Mouse (Mus musculus) midbrain, embryonic 14.5 days (tissue): ENCODE measurements around the gene Dnm3. TPM values are rescaled to one million over a fixed set of nuclear protein-coding genes. Genes with fewer than 3 reads are reported as not detected.
A peak's percentile ranks its signal among the peaks of the same experiment; 100 is the strongest.

Experiments used
- ATAC-seq: fragments of 200-750 bp; cut with Nextera tagmentation; 2 replicates; pipeline ENCODE4 v1.8.0; 2017; ENCODE audit warnings: moderate number of reproducible peaks, moderate library complexity; ENCODE audit not compliant: low FRiP score, low TSS enrichment
- DNase-seq: peaks from one replicate; pipeline ENCODE4 v3.0.0-alpha.2; 2015
- H3K27ac ChIP-seq: fragments of 300-500 bp; sonication (generic); replicated peaks from 2 replicates; pipeline ENCODE4 v1.5.1; 2014; ENCODE audit warnings: mild to moderate bottlenecking, low read depth, low read length, moderate library complexity
- H3K27me3 ChIP-seq: fragments of 300-500 bp; sonication (generic); 2 replicates; pipeline ENCODE4 v1.6.1; 2014; ENCODE audit warnings: low read length, control low read depth, mixed read lengths; ENCODE audit not compliant: control insufficient read depth, insufficient read depth
- H3K36me3 ChIP-seq: fragments of 300-500 bp; sonication (generic); 2 replicates; pipeline ENCODE4 v1.6.1; 2014; ENCODE audit warnings: low read length, control low read depth; ENCODE audit not compliant: control insufficient read depth, insufficient read depth
- H3K4me1 ChIP-seq: fragments of 300-500 bp; sonication (generic); 2 replicates; pipeline ENCODE4 v1.6.1; 2014; ENCODE audit warnings: mild to moderate bottlenecking, antibody characterized with exemption, low read length, control low read depth; ENCODE audit not compliant: control insufficient read depth, insufficient read depth
- H3K4me2 ChIP-seq: fragments of 300-500 bp; sonication (generic); 2 replicates; pipeline ENCODE4 v1.6.1; 2014; ENCODE audit warnings: mild to moderate bottlenecking, low read length, moderate library complexity
- H3K4me3 ChIP-seq: fragments of 300-500 bp; sonication (generic); replicated peaks from 2 replicates; pipeline ENCODE4 v1.5.1; 2014; ENCODE audit warnings: low read depth, low read length
- H3K9ac ChIP-seq: fragments of 300-500 bp; sonication (generic); replicated peaks from 2 replicates; pipeline ENCODE4 v1.6.1; 2014; ENCODE audit warnings: mild to moderate bottlenecking, low read length, moderate library complexity
- H3K9me3 ChIP-seq: fragments of 300-500 bp; sonication (generic); 2 replicates; pipeline ENCODE4 v1.6.1; 2016; ENCODE audit warnings: low read length, control low read depth, mixed read lengths; ENCODE audit not compliant: control insufficient read depth
- WGBS: fragments of 180-500 bp; shearing (Covaris S2); extraction: QIAGEN DNeasy Blood & Tissue Kit; methylation state at CpG from one replicate; pipeline ENCODE4 v1.1.7; 2014; 5-methylcytosine and 5-hydroxymethylcytosine counted together
- polyA plus RNA-seq: library from polyadenylated mRNA; unstranded; fragments of >200 nt; fragmentation: Nextera tagmentation; extraction: Ambion mirVana; gene quantifications from 2 replicates; pipeline ENCODE4 v1.2.1, GENCODE M21; 2014

Gene Dnm3
- polyA plus RNA-seq, 1 experiment from 2014 or later = 62.0 TPM

DNA sequence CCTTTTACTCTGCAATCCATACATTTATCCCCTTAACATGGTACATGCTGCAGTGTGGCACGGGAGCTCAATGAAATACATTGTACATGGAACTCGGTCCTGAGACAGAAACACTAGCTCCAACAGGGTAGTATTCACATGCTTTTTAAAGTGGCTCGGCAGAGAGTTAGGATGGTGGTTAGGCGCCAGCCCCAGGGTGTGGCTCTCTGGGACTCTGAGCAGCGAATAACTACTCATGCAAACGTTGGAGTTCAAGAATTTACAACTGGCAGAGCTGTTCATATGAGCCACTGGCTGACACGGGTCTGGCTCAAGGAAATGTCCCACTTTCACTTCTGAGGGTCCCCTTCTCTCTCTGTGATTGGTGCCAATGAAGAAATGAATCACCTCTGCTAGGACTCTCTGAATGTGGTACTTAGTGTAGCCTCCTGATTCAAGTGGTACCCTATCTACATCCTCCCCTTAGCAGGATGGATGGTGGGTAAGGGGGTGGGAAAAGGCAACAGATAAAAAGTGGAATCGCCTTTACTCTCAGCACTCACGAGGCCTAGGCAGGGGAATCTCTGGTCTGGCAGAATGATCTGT, 438.7 kb downstream of the Dnm3 start:
- Histone ChIP-seq H3K4me2 (no peak overlapping the region), H3K4me3 (no peak overlapping the region), H3K27me3 (no peaks in the 10 kb centered on the region), H3K9me3 (no peaks in the 10 kb centered on the region), H3K4me1 (peaks cover 6% of the 10 kb centered on the region; the same call in 1 of the 2 replicates), H3K36me3 (no peaks in the 10 kb centered on the region), H3K9ac (no peak overlapping the region), H3K27ac (no peak overlapping the region)
- ATAC-seq = no peak
- 82% methylated on average over 9 of the region's 9 CpGs for WGBS
- DNase-seq = no peak

- H3K27ac ChIP-seq = no peak overlapping the region
- no peak overlapping the region for H3K9ac ChIP-seq
- no peak for DNase-seq
- no peaks in the 10 kb centered on the region for H3K27me3 ChIP-seq
- WGBS = 85% methylated on average over 5 of the region's 5 CpGs
- no peak overlapping the region for H3K4me3 ChIP-seq
- no peak for ATAC-seq
- no peak overlapping the region for H3K4me2 ChIP-seq
- no peaks in the 10 kb centered on the region for H3K9me3 ChIP-seq
- no peaks in the 10 kb centered on the region for H3K36me3 ChIP-seq
- peaks cover 6% of the 10 kb centered on the region; the same call in 1 of the 2 replicates for H3K4me1 ChIP-seq
Measured at GRCm38 (mm10) chr1:162038431-162038830, 439.4 kb downstream of the Dnm3 start.

DNA sequence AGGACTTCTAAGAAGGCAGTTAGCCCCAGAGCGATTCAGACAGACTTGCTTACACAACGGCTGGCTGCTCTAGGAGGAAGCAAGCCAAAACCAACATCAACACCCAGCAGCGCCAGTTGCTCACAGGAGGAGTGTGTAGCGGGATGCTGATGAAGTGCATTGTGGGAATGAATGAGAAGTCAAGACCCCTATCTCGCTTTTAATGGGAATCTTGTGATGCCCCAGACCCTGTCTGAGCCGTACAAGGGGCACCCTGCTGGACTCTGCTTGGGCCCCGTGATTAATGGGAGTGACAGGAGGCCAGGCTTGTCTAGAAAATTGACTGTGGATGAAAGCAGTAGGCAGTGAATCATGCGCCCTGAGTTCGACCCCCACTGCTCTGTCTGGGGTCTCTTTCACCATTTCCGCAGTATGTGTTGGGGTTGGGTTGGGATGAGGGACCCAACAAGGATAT, 439.8 kb downstream of the Dnm3 start:
- peak; percentile 48 for DNase-seq
- 71% methylated on average over 10 of the region's 10 CpGs for WGBS
- Histone ChIP-seq H3K9me3 (no peaks in the 10 kb centered on the region), H3K36me3 (no peaks in the 10 kb centered on the region), H3K9ac (no peak overlapping the region), H3K4me3 (no peak overlapping the region), H3K27me3 (no peaks in the 10 kb centered on the region), H3K4me2 (no peak overlapping the region), H3K4me1 (peaks cover 6% of the 10 kb centered on the region; the same call in 1 of the 2 replicates), H3K27ac (no peak overlapping the region)
- peak; percentile 40 for ATAC-seq

- no peak for ATAC-seq
- Histone ChIP-seq H3K27me3 (no peaks in the 10 kb centered on the region), H3K27ac (no peak overlapping the region), H3K4me3 (no peak overlapping the region), H3K9me3 (no peaks in the 10 kb centered on the region), H3K36me3 (no peaks in the 10 kb centered on the region), H3K4me1 (peaks cover 6% of the 10 kb centered on the region; the same call in 1 of the 2 replicates), H3K9ac (no peak overlapping the region), H3K4me2 (no peak overlapping the region)
- DNase-seq = no peak
- 74% methylated on average over 6 of the region's 6 CpGs for WGBS
Measured at GRCm38 (mm10) chr1:162037185-162037765, 440.6 kb downstream of the Dnm3 start.

DNA sequence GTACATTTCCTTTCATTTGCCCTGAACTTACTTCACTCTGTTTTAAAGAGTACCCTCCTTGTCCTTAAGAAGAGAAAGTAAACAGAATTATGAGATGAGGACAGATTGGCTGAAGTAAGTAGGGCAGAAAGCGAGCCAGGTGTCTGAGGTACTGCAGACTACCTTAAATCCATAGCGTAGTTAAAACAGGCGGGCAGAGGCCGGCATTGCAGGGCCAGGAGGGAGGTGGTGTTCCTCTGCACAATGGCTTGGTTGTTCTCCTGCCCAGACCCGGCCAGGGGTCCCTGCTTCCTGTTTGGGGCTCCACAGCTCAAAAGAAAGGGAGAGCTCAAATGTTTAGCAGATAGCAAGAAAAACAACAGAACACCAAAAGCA, 441.4 kb downstream of the Dnm3 start:
- 47% methylated on average over 5 of the region's 5 CpGs for WGBS
- no peak overlapping the region for H3K27ac ChIP-seq
- H3K27me3 ChIP-seq = no peaks in the 10 kb centered on the region
- H3K36me3 ChIP-seq = no peaks in the 10 kb centered on the region
- ATAC-seq (no peak), DNase-seq (no peak)
- H3K9ac ChIP-seq = no peak overlapping the region
- H3K4me3 ChIP-seq = no peak overlapping the region
- peaks cover 6% of the 10 kb centered on the region; the same call in 1 of the 2 replicates for H3K4me1 ChIP-seq
- H3K9me3 ChIP-seq = no peaks in the 10 kb centered on the region
- no peak overlapping the region for H3K4me2 ChIP-seq

- H3K9ac ChIP-seq = no peak overlapping the region
- peaks cover 6% of the 10 kb centered on the region; the same call in 1 of the 2 replicates for H3K4me1 ChIP-seq
- H3K27me3 ChIP-seq = no peaks in the 10 kb centered on the region
- H3K9me3 ChIP-seq = no peaks in the 10 kb centered on the region
- WGBS = 92% methylated on average over 6 of the region's 6 CpGs
- H3K36me3 ChIP-seq = no peaks in the 10 kb centered on the region
- DNase-seq = no peak
- H3K27ac ChIP-seq = no peak overlapping the region
- ATAC-seq = no peak
- no peak overlapping the region for H3K4me3 ChIP-seq
- no peak overlapping the region for H3K4me2 ChIP-seq
Measured at GRCm38 (mm10) chr1:162035800-162036460, 441.9 kb downstream of the Dnm3 start.

GRCm38 (mm10) chr1:162023681-162024270, 454.1 kb downstream of the Dnm3 start:
- WGBS = 51% methylated on average over 8 of the region's 8 CpGs
- no peak for ATAC-seq

GRCm38 (mm10) chr1:162020766-162021165, 457.1 kb downstream of the Dnm3 start:
- Histone ChIP-seq H3K4me3 (no peak overlapping the region), H3K27me3 (no peaks in the 10 kb centered on the region), H3K27ac (no peak overlapping the region), H3K9ac (no peak overlapping the region), H3K4me1 (peaks cover 11% of the 10 kb centered on the region; the same call in 1 of the 2 replicates), H3K9me3 (no peaks in the 10 kb centered on the region), H3K4me2 (no peak overlapping the region), H3K36me3 (no peaks in the 10 kb centered on the region)
- DNase-seq (no peak), ATAC-seq (no peak)
- WGBS = 59% methylated on average over 4 of the region's 4 CpGs

More at GRCm38 (mm10) chr1:162023681-162024270, 454.1 kb downstream of the Dnm3 start:
- Histone ChIP-seq H3K4me2 (no peak overlapping the region), H3K9ac (no peak overlapping the region), H3K27ac (no peak overlapping the region), H3K27me3 (no peaks in the 10 kb centered on the region), H3K4me1 (peaks cover 11% of the 10 kb centered on the region; the same call in 1 of the 2 replicates), H3K36me3 (no peaks in the 10 kb centered on the region), H3K4me3 (no peak overlapping the region), H3K9me3 (no peaks in the 10 kb centered on the region)
- no peak for DNase-seq
